Mouse (Mus musculus) heart, embryonic 14.5 days (tissue): ENCODE measurements at regions not wholly inside any gene's neighbourhood (a gene's known extent, or its start where the extent isn't known, plus 50 kb on each side); places are given as distances from the start of the nearest gene placed in this dataset.

Source experiments
- ATAC-seq: fragments of 200-750 bp; cut with Nextera tagmentation; 2 replicates; pipeline ENCODE4 v1.8.0; 2017; ENCODE audit warnings: low read depth, moderate TSS enrichment; ENCODE audit not compliant: insufficient number of reproducible peaks, insufficient read depth, low FRiP score
- H3K27ac ChIP-seq, 2 experiments: fragments of 200-500 bp in 1 of 2; fragments of 300-500 bp in 1 of 2; sonication (generic) in 1 of 2; replicated peaks in 1 of 2; 2 replicates each; pipeline ENCODE4 v1.5.1; 2012 to 2014; ENCODE audit warnings: low read depth in 2 of 2, low read length in 2 of 2, control low read depth in 1 of 2, mild to moderate bottlenecking in 1 of 2, mixed read lengths in 1 of 2; ENCODE audit not compliant: control insufficient read depth in 1 of 2, insufficient read depth in 1 of 2
- H3K27me3 ChIP-seq: fragments of 300-500 bp; sonication (generic); 2 replicates; pipeline ENCODE4 v1.6.1; 2014; ENCODE audit warnings: mild to moderate bottlenecking, low read length, control low read depth; ENCODE audit not compliant: control insufficient read depth, insufficient read depth
- H3K36me3 ChIP-seq: fragments of 300-500 bp; sonication (generic); 2 replicates; pipeline ENCODE4 v1.6.1; 2014; ENCODE audit warnings: mild to moderate bottlenecking, control low read depth, low read length, mixed read lengths; ENCODE audit not compliant: control insufficient read depth, insufficient read depth
- H3K4me1 ChIP-seq, 2 experiments: fragments of 200-500 bp in 1 of 2; fragments of 300-500 bp in 1 of 2; sonication (generic) in 1 of 2; 2 replicates each; pipeline ENCODE4 v1.6.1; 2012 to 2014; ENCODE audit warnings: low read length in 2 of 2, control low read depth in 1 of 2, mixed read lengths in 1 of 2; ENCODE audit not compliant: control insufficient read depth in 2 of 2, insufficient read depth in 2 of 2
- H3K4me2 ChIP-seq: fragments of 300-500 bp; sonication (generic); 2 replicates; pipeline ENCODE4 v1.6.1; 2014; ENCODE audit warnings: mild to moderate bottlenecking, low read length
- H3K4me3 ChIP-seq, 2 experiments: fragments of 200-500 bp in 1 of 2; fragments of 300-500 bp in 1 of 2; sonication (generic) in 1 of 2; 2 replicates each; pipeline ENCODE4 v1.5.1; 2012 to 2014; ENCODE audit warnings: low read length in 2 of 2, mild to moderate bottlenecking in 2 of 2, control low read depth in 1 of 2, low read depth in 1 of 2, moderate library complexity in 1 of 2; ENCODE audit not compliant: control insufficient read depth in 1 of 2, insufficient read depth in 1 of 2
- H3K9ac ChIP-seq: fragments of 300-500 bp; sonication (generic); 2 replicates; pipeline ENCODE4 v1.6.1; 2014; ENCODE audit warnings: mild to moderate bottlenecking, low read length
- H3K9me3 ChIP-seq: fragments of 300-500 bp; sonication (generic); 2 replicates; pipeline ENCODE4 v1.6.1; 2016; ENCODE audit warnings: low read length, control low read depth; ENCODE audit not compliant: control insufficient read depth
- WGBS: fragments of 180-500 bp; shearing (Covaris S2); extraction: QIAGEN DNeasy Blood & Tissue Kit; methylation state at CpG from one replicate; pipeline ENCODE4 v1.1.7; 2014; 5-methylcytosine and 5-hydroxymethylcytosine counted together

DNA sequence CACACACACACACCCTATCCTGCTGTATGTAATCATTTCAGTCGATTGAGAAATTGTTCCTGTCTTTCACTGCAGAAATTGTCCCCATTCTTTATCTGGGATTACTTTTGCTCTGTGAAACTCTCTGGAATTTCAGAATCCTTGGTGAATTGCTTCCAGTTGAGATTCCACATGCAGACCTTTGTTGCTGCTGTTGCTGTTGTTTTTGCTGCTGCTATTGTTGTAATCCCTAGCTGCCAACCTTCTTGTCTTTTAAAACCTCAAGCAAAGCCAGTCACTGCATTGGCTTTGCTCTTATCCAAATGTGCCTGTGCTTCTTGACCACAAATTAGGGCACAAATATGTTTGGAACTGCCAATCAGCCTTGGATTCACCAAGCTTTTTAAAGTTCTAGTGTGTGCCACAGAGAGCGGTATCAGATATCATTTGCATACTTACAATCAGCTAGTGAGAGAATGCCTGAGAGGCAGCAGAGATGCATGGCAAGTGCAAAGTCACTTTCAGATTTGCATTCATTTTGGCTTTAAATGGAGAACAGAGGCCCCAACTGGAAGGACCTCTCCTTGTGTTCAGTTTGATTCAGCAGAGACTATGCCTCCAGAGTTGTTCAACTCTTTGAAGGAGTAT is 1187.0 kb upstream of the Map3k7 start:
- WGBS: 65% methylated on average over 2 of the region's 2 CpGs
- Histone ChIP-seq H3K4me3 (no peak overlapping the region), H3K27me3 (no peaks in the 10 kb centered on the region), H3K27ac (no peak overlapping the region), H3K9me3 (no peaks in the 10 kb centered on the region), H3K9ac (no peak overlapping the region), H3K4me2 (no peak overlapping the region), H3K4me1 (no peaks in the 10 kb centered on the region; a peak in 1 of 4 replicates), H3K36me3 (no peaks in the 10 kb centered on the region)
- no peak for ATAC-seq

DNA sequence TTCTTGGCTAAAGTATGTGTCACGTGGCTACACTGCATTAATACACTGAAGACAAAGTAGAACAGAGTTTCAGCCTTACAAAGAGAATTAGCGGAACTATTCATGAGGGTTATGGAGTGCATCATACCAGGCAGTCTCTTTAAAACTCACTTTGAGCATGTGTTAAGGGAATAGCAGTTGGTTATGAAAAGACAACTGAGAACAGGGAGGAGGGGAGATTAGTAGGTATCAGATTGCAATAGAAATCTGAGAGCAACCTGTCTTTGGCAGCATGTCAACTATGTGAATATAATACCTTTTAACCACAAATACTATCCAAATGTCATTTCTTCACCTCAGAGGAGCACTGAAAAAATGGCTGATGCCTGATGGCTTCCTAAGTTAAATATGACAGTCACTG is 1182.2 kb upstream of the Map3k7 start:
- Histone ChIP-seq H3K9me3 (no peaks in the 10 kb centered on the region), H3K4me2 (no peak overlapping the region), H3K27ac (no peak overlapping the region), H3K4me1 (no peaks in the 10 kb centered on the region; a peak in 1 of 4 replicates), H3K4me3 (no peak overlapping the region), H3K36me3 (no peaks in the 10 kb centered on the region), H3K27me3 (no peaks in the 10 kb centered on the region), H3K9ac (no peak overlapping the region)
- ATAC-seq: no peak
- WGBS: 74% methylated on average over 2 of the region's 2 CpGs

DNA sequence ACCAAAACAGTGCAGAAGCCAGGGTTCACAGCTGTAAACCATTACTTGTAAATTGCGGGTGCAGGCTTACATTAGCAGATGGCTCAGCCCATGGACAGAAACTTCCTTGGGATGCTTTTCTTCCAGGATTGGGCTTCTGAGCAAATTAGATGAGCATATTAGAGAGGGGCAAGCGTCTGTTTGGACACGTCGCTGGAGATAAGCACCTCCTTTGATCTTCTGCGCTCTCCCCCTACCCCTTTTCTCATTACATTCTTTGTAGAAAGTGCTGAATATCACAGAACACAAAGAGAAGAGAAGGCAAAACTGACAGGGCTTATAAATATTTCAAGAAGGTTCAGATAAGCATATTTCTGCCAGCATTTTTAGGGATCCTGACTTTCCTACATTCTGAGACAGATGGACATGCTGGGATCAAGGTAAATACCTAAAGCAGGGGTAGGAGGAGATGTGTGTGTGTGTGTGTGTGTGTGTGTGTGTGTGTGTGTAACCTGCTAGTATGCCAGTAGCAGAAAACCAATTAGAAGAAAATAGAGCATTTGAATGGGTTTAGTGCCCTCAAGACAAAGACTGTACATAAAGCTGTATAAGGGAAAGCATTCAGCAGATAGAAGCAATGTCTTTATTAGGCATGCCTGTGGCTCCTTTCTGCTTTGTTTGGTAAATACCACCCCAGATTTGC is 1173.8 kb upstream of the Map3k7 start:
- no peak for ATAC-seq
- no peaks in the 10 kb centered on the region for H3K27me3 ChIP-seq
- no peak overlapping the region for H3K4me3 ChIP-seq
- no peaks in the 10 kb centered on the region for H3K36me3 ChIP-seq
- no peaks in the 10 kb centered on the region for H3K9me3 ChIP-seq
- 50% methylated on average over 5 of the region's 5 CpGs for WGBS
- no peak overlapping the region for H3K4me2 ChIP-seq
- no peaks in the 10 kb centered on the region for H3K4me1 ChIP-seq
- H3K27ac ChIP-seq: no peak overlapping the region
- H3K9ac ChIP-seq: no peak overlapping the region

DNA sequence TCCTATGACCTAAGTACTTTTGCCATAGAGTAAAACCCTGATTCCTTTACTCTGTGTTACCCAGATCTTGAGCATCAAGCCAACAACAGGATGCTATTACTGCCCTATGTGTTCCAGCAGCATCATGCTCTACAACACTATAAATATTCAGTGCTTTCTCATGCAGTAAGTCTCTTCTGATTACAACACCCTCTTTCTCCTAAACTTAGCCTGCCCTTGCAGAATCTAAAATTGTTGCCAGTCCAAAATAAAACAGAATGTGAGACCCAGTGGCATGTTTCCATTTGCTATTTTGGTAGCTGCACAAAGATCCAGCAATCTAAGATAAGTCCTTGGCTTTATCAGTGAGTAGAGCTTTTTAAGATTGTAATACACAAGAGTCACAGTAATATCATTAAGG is 1154.1 kb upstream of the Map3k7 start:
- no peaks in the 10 kb centered on the region for H3K27me3 ChIP-seq
- no peaks in the 10 kb centered on the region for H3K4me1 ChIP-seq
- no peak overlapping the region for H3K4me2 ChIP-seq
- no peak overlapping the region for H3K27ac ChIP-seq
- no peak overlapping the region for H3K9ac ChIP-seq
- ATAC-seq: no peak
- no peaks in the 10 kb centered on the region for H3K9me3 ChIP-seq
- no peak overlapping the region for H3K4me3 ChIP-seq
- H3K36me3 ChIP-seq: no peaks in the 10 kb centered on the region

DNA sequence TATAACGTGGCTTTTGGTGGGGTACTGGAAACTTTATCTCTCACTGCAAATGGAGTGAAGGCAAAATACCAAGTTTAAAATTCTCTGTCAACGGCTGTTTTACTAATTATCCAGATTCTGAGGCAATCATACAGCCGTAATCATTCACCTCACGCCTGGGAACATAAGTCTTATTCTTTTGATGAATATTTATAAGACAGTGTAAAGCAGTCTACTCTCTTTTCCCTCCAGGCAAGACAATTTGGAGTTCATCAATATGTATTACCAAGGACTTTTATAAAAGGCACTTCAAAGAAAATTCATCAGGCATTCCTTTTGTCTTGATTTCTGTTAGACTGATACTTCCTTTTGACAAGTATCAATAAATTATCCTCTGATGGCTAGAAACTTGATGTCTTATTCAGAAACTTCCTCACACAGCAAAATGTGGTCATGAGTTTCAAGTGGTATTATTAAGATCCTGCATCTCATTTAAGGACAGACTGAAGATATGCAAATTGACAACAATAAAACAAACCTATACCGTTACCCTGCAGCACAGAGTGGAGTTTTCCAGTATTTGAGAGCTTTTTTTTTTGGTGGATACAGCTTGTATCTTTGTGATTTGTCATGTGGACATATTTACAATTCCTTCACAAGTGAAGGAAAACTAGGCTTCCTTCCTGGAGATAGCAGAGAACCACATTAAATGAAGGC is 1108.4 kb upstream of the Map3k7 start:
- 69% methylated on average over 5 of the region's 5 CpGs for WGBS
- Histone ChIP-seq H3K4me1 (no peaks in the 10 kb centered on the region), H3K9me3 (no peaks in the 10 kb centered on the region), H3K4me2 (no peak overlapping the region), H3K36me3 (no peaks in the 10 kb centered on the region), H3K27ac (no peak overlapping the region), H3K9ac (no peak overlapping the region), H3K4me3 (no peak overlapping the region), H3K27me3 (no peaks in the 10 kb centered on the region)
- ATAC-seq: no peak

DNA sequence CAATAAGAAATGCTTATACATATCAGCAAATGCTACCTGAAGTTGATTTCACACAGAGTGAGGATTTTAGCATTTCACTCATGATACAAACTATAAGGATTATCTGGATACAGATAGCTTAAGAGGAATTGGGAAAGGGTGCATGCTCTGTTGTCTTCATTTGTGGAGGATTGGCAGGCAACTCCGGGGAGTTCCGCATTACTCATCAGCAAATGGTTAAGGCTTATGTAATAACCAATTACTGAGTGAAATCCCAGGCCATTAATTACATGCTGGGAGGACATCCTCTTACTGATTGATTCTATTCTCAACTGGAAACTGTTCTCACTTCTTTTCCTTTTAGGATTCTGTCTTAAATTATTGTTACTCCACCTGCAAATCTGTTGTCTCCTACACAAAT is 1058.9 kb upstream of the Map3k7 start:
- H3K4me1 ChIP-seq: no peaks in the 10 kb centered on the region
- 93% methylated on average over 2 of the region's 2 CpGs for WGBS
- no peak overlapping the region for H3K9ac ChIP-seq
- H3K4me2 ChIP-seq: no peak overlapping the region
- no peaks in the 10 kb centered on the region for H3K9me3 ChIP-seq
- H3K27ac ChIP-seq: no peak overlapping the region
- ATAC-seq: no peak
- H3K27me3 ChIP-seq: no peaks in the 10 kb centered on the region
- H3K4me3 ChIP-seq: no peak overlapping the region
- H3K36me3 ChIP-seq: no peaks in the 10 kb centered on the region

DNA sequence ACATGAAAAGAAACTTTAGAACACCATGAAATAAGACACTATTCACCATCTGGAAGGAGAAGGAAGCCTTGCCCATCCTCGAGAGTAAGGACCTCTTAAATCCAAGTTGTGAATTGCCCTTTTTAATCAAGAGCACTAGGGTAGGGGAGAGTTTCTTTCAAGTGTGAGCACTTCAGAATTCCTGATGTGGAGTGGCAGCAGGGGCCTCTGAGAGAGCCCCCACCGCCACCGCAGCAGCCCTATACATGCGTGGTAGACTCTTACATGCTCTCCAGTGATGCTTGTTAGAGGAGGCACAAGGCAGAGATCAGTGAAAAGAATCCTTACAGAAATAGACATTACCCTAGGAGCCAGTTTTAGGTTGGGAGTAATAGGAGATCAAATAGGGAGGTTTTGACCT is 1041.0 kb upstream of the Map3k7 start:
- Histone ChIP-seq H3K36me3 (no peaks in the 10 kb centered on the region), H3K9me3 (no peaks in the 10 kb centered on the region), H3K4me1 (no peaks in the 10 kb centered on the region), H3K9ac (no peak overlapping the region), H3K27me3 (no peaks in the 10 kb centered on the region), H3K27ac (no peak overlapping the region), H3K4me3 (no peak overlapping the region), H3K4me2 (no peak overlapping the region)
- ATAC-seq: no peak
- WGBS: 66% methylated on average over 4 of the region's 4 CpGs
